Mouse (Mus musculus) MEL (cell line): ENCODE measurements around the gene Fgd2. TPM values are rescaled to one million over a fixed set of nuclear protein-coding genes. Genes with fewer than 3 reads are reported as not detected.
A peak's percentile ranks its signal among the peaks of the same experiment; 100 is the strongest.

Experiments used
- DNase-seq: peaks from one replicate; pipeline ENCODE4 v3.0.0; 2011; ENCODE audit warnings: low read depth, low spot score
- H3K27ac ChIP-seq: 2 replicates; pipeline ENCODE4 v1.5.1; 2012; ENCODE audit warnings: low read depth, mild to moderate bottlenecking, control low read depth, low read length, moderate library complexity; ENCODE audit not compliant: control insufficient read depth
- H3K27me3 ChIP-seq, 2 experiments: fragments of 150-350 bp in 1 of 2; sonication (generic) in 1 of 2; 2 replicates each; pipeline ENCODE4 v1.6.1; 2012; ENCODE audit warnings: low read length in 2 of 2, mild to moderate bottlenecking in 2 of 2, improper control_type of control experiment in 1 of 2, moderate library complexity in 1 of 2; ENCODE audit not compliant: insufficient read depth in 2 of 2, control insufficient read depth in 1 of 2
- H3K36me3 ChIP-seq, 2 experiments: 2 replicates each; pipeline ENCODE4 v1.6.1; 2012 to 2014; ENCODE audit warnings: low read length in 2 of 2, improper control_type of control experiment in 1 of 2, inconsistent platforms in 1 of 2, mild to moderate bottlenecking in 1 of 2; ENCODE audit not compliant: insufficient read depth in 2 of 2, control insufficient read depth in 1 of 2
- H3K4me1 ChIP-seq, 2 experiments: fragments of 150-350 bp in 1 of 2; sonication (generic) in 1 of 2; 2 replicates each; pipeline ENCODE4 v1.6.1; 2012; ENCODE audit warnings: low read length in 2 of 2, improper control_type of control experiment in 1 of 2, mild to moderate bottlenecking in 1 of 2; ENCODE audit not compliant: insufficient read depth in 2 of 2, control insufficient read depth in 1 of 2
- H3K4me3 ChIP-seq, 2 experiments: fragments of 150-350 bp in 1 of 2; sonication (generic) in 1 of 2; 2 replicates each; pipeline ENCODE4 v1.5.1; 2012; ENCODE audit warnings: low read depth in 2 of 2, low read length in 2 of 2, mild to moderate bottlenecking in 2 of 2, moderate library complexity in 2 of 2, control low read depth in 1 of 2, improper control_type of control experiment in 1 of 2; ENCODE audit not compliant: control insufficient read depth in 1 of 2, insufficient read depth in 1 of 2
- H3K79me2 ChIP-seq: 2 replicates; pipeline ENCODE4 v1.6.1; 2012; ENCODE audit warnings: mild to moderate bottlenecking, low read length, moderate library complexity; ENCODE audit not compliant: control insufficient read depth, poor library complexity, insufficient read depth
- H3K9ac ChIP-seq: 2 replicates; pipeline ENCODE4 v1.6.1; 2012; ENCODE audit warnings: low read depth, mild to moderate bottlenecking, control low read depth, low read length, moderate library complexity; ENCODE audit not compliant: control insufficient read depth, poor library complexity, severe bottlenecking
- H3K9me3 ChIP-seq: fragments of 150-350 bp; sonication (generic); replicated peaks from 2 replicates; pipeline ENCODE4 v1.6.1; 2012; ENCODE audit warnings: mild to moderate bottlenecking, low read length, improper control_type of control experiment, moderate library complexity; ENCODE audit not compliant: insufficient read depth
- BHLHE40 ChIP-seq: IDR thresholded peaks from 2 replicates; pipeline ENCODE4 v1.6.1; 2012; ENCODE audit warnings: low read depth, mild to moderate bottlenecking, inconsistent platforms, low read length, improper control_type of control experiment, borderline replicate concordance
- CHD2 ChIP-seq: IDR thresholded peaks from 2 replicates; pipeline ENCODE4 v1.6.1; 2011; ENCODE audit warnings: low read length, improper control_type of control experiment
- CTCF ChIP-seq, 3 experiments: IDR thresholded peaks in 2 of 3; conservative IDR thresholded peaks in 1 of 3; 2 replicates each; pipeline ENCODE4 v1.5.1; 2011 to 2012; ENCODE audit warnings: low read length in 3 of 3, low read depth in 2 of 3, mild to moderate bottlenecking in 2 of 3, improper control_type of control experiment in 1 of 3, inconsistent platforms in 1 of 3, mixed read lengths in 1 of 3, moderate library complexity in 1 of 3; ENCODE audit not compliant: control insufficient read depth in 1 of 3, insufficient read depth in 1 of 3, poor library complexity in 1 of 3, severe bottlenecking in 1 of 3
- E2F4 ChIP-seq: IDR thresholded peaks from 2 replicates; pipeline ENCODE4 v1.6.1; 2011; ENCODE audit warnings: low read depth, low read length, improper control_type of control experiment, borderline replicate concordance
- EP300 ChIP-seq, 2 experiments: IDR thresholded peaks; 2 replicates each; pipeline ENCODE4 v1.6.1; 2011; ENCODE audit warnings: improper control_type of control experiment in 2 of 2, low read length in 2 of 2, low read depth in 1 of 2, mild to moderate bottlenecking in 1 of 2
- ETS1 ChIP-seq: IDR thresholded peaks from 2 replicates; pipeline ENCODE4 v1.6.1; 2012; ENCODE audit warnings: low read depth, mild to moderate bottlenecking, inconsistent platforms, low read length, improper control_type of control experiment, moderate library complexity
- GATA1 ChIP-seq: IDR thresholded peaks from 2 replicates; pipeline ENCODE4 v1.6.1; 2011; ENCODE audit warnings: low read depth, low read length, improper control_type of control experiment
- HCFC1 ChIP-seq: IDR thresholded peaks from 2 replicates; pipeline ENCODE4 v1.6.1; 2012; ENCODE audit warnings: low read depth, mild to moderate bottlenecking, inconsistent platforms, low read length, improper control_type of control experiment, moderate library complexity
- KAT2A ChIP-seq: conservative IDR thresholded peaks from 2 replicates; pipeline ENCODE4 v1.6.1; 2012; ENCODE audit warnings: low read depth, low read length, improper control_type of control experiment, inconsistent platforms
- MAFK ChIP-seq: IDR thresholded peaks from 2 replicates; pipeline ENCODE4 v1.6.1; 2011; ENCODE audit warnings: low read depth, mild to moderate bottlenecking, low read length, improper control_type of control experiment, borderline replicate concordance
- MAZ ChIP-seq: IDR thresholded peaks from 2 replicates; pipeline ENCODE4 v1.6.1; 2012; ENCODE audit warnings: low read depth, mild to moderate bottlenecking, inconsistent platforms, low read length, improper control_type of control experiment
- MXI1 ChIP-seq: IDR thresholded peaks from 2 replicates; pipeline ENCODE4 v1.6.1; 2011; ENCODE audit warnings: mild to moderate bottlenecking, low read depth, low read length, improper control_type of control experiment
- MYC ChIP-seq: IDR thresholded peaks from 2 replicates; pipeline ENCODE4 v1.6.1; 2011; ENCODE audit warnings: low read depth, mild to moderate bottlenecking, low read length, improper control_type of control experiment, moderate library complexity
- NRF1 ChIP-seq: IDR thresholded peaks from 2 replicates; pipeline ENCODE4 v1.6.1; 2014; ENCODE audit warnings: low read depth, mild to moderate bottlenecking, inconsistent platforms, low read length, improper control_type of control experiment, moderate library complexity; ENCODE audit not compliant: poor library complexity, insufficient read depth, severe bottlenecking
- POLR2A ChIP-seq, 2 experiments: IDR thresholded peaks; 2 replicates each; pipeline ENCODE4 v1.6.1; 2011 to 2012; ENCODE audit warnings: low read length in 2 of 2, mild to moderate bottlenecking in 2 of 2, control low read depth in 1 of 2, improper control_type of control experiment in 1 of 2, low read depth in 1 of 2, moderate library complexity in 1 of 2; ENCODE audit not compliant: control insufficient read depth in 1 of 2, insufficient read depth in 1 of 2, poor library complexity in 1 of 2
- POLR2AphosphoS2 ChIP-seq: IDR thresholded peaks from 2 replicates; pipeline ENCODE4 v1.6.1; 2011; ENCODE audit warnings: low read length, improper control_type of control experiment
- RAD21 ChIP-seq: IDR thresholded peaks from 2 replicates; pipeline ENCODE4 v1.6.1; 2011; ENCODE audit warnings: mild to moderate bottlenecking, low read depth, low read length, improper control_type of control experiment
- RCOR1 ChIP-seq: IDR thresholded peaks from 2 replicates; pipeline ENCODE4 v1.6.1; 2012; ENCODE audit warnings: low read depth, mild to moderate bottlenecking, inconsistent platforms, low read length, improper control_type of control experiment
- SMC3 ChIP-seq: IDR thresholded peaks from 2 replicates; pipeline ENCODE4 v1.6.1; 2011; ENCODE audit warnings: low read depth, low read length, improper control_type of control experiment
- TAL1 ChIP-seq: IDR thresholded peaks from 2 replicates; pipeline ENCODE4 v1.6.1; 2012; ENCODE audit warnings: mild to moderate bottlenecking, inconsistent platforms, low read length, moderate library complexity, mixed read lengths
- TCF12 ChIP-seq: IDR thresholded peaks from 2 replicates; pipeline ENCODE4 v1.6.1; 2014; ENCODE audit warnings: low read depth, mild to moderate bottlenecking, inconsistent platforms, low read length, improper control_type of control experiment, moderate library complexity
- UBTF ChIP-seq: IDR thresholded peaks from 2 replicates; pipeline ENCODE4 v1.6.1; 2012; ENCODE audit warnings: low read depth, mild to moderate bottlenecking, inconsistent platforms, low read length, improper control_type of control experiment, moderate library complexity, borderline replicate concordance; ENCODE audit not compliant: insufficient read depth
- USF1 ChIP-seq: IDR thresholded peaks from 2 replicates; pipeline ENCODE4 v1.6.1; 2014; ENCODE audit warnings: low read depth, mild to moderate bottlenecking, inconsistent platforms, low read length, improper control_type of control experiment, moderate library complexity
- USF2 ChIP-seq, 2 experiments: IDR thresholded peaks; 2 replicates each; pipeline ENCODE4 v1.6.1; 2011 to 2012; ENCODE audit warnings: improper control_type of control experiment in 2 of 2, low read length in 2 of 2, borderline replicate concordance in 1 of 2, inconsistent platforms in 1 of 2, low read depth in 1 of 2, mild to moderate bottlenecking in 1 of 2; ENCODE audit not compliant: insufficient read depth in 1 of 2
- ZKSCAN1 ChIP-seq: IDR thresholded peaks from 2 replicates; pipeline ENCODE4 v1.6.1; 2012; ENCODE audit warnings: low read depth, mild to moderate bottlenecking, inconsistent platforms, low read length, improper control_type of control experiment, moderate library complexity
- polyA plus RNA-seq, 2 experiments: library from polyadenylated mRNA; stranded (reverse) in 1 of 2; unstranded in 1 of 2; fragments of >175 nt in 1 of 2; fragments of >200 nt in 1 of 2; gene quantifications; 2 replicates each; pipeline versions ENCODE4 v1.2.1 to v1.2.4; 2012; ENCODE audit warnings: low replicate concordance in 2 of 2, low read depth in 1 of 2; ENCODE audit not compliant: insufficient read length in 2 of 2, insufficient read depth in 1 of 2, missing spikeins in 1 of 2
- total RNA-seq: library from RNA; depleted of rRNA; stranded (reverse); fragments of 300-350 nt; gene quantifications from 2 replicates; pipeline ENCODE4 v1.2.3, GENCODE M21; 2012

Fgd2 gene
- total and polyA plus RNA-seq, 3 experiments = 0.23 to 0.39 TPM; not detected in 1

- H3K27ac ChIP-seq = no peak overlapping the region
- peak; percentile 30; the same call in 1 of the 2 replicates for TF ChIP-seq SMC3
- TF ChIP-seq TCF12 = no peak
- no peak for TF ChIP-seq CHD2
- TF ChIP-seq RAD21 = peak; percentile 21
- no peak for TF ChIP-seq POLR2A (IDR thresholded peaks at IDR 0.05; ENCODE audit: control insufficient read depth in 1 of 2, insufficient read depth in 1 of 2, low read depth in 1 of 2, low read length in 2 of 2, poor library complexity in 1 of 2)
- TF ChIP-seq USF2 (IDR thresholded peaks at IDR 0.05; ENCODE audit: borderline replicate concordance in 1 of 2, insufficient read depth in 1 of 2, low read depth in 1 of 2, low read length in 2 of 2) = no peak
- peak; percentile 35 to 46 (median 38); a peak in 5 of 6 replicates for TF ChIP-seq CTCF (IDR thresholded peaks at IDR 0.05 in 2 of 3, conservative IDR thresholded peaks at IDR 0.05 in 1 of 3; ENCODE audit: control insufficient read depth in 1 of 3, insufficient read depth in 1 of 3, low read depth in 2 of 3, low read length in 3 of 3, poor library complexity in 1 of 3, severe bottlenecking in 1 of 3)
- TF ChIP-seq MXI1 = no peak
- no peaks in the 10 kb centered on the region for H3K9me3 ChIP-seq
- H3K4me3 ChIP-seq = no peak overlapping the region
- peaks cover 18 to 22% of the 10 kb centered on the region in 2 experiments for H3K4me1 ChIP-seq
- no peak overlapping the region for H3K9ac ChIP-seq
- H3K27me3 ChIP-seq = no peaks in the 10 kb centered on the region
- DNase-seq = peak; percentile 33
- peaks cover 0 to 20% of the 10 kb centered on the region in 2 experiments; a peak in 2 of 4 replicates for H3K36me3 ChIP-seq
- H3K79me2 ChIP-seq = no peaks in the 10 kb centered on the region
Observed at GRCm38 (mm10) chr17:29422337-29422736, 61.6 kb downstream of the Fgd2 start.

- peaks cover 18 to 24% of the 10 kb centered on the region in 2 experiments for H3K4me1 ChIP-seq
Observed at GRCm38 (mm10) chr17:29422912-29423504, 62.3 kb downstream of the Fgd2 start.

More at GRCm38 (mm10) chr17:29422912-29423504, 62.3 kb downstream of the Fgd2 start:
- Histone ChIP-seq H3K9ac (no peak overlapping the region), H3K4me3 (no peak overlapping the region), H3K36me3 (peaks cover 0 to 20% of the 10 kb centered on the region in 2 experiments; a peak in 2 of 4 replicates), H3K27ac (no peak overlapping the region), H3K27me3 (no peaks in the 10 kb centered on the region), H3K79me2 (no peaks in the 10 kb centered on the region), H3K9me3 (no peaks in the 10 kb centered on the region)
- no peak for DNase-seq
- no peak for TF ChIP-seq POLR2AphosphoS2
- no peak for TF ChIP-seq MYC
- TF ChIP-seq NRF1 = no peak
- TF ChIP-seq HCFC1 = no peak
- no peak for TF ChIP-seq UBTF
- TF ChIP-seq MAFK = no peak
- TF ChIP-seq MXI1 = no peak
- TF ChIP-seq KAT2A = no peak
- no peak for TF ChIP-seq GATA1
- TF ChIP-seq ETS1 = no peak
- no peak for TF ChIP-seq EP300 (IDR thresholded peaks at IDR 0.05; ENCODE audit: low read depth in 1 of 2, low read length in 2 of 2)
- no peak for TF ChIP-seq MAZ
- no peak for TF ChIP-seq E2F4
- no peak for TF ChIP-seq ZKSCAN1
- TF ChIP-seq BHLHE40 = no peak
- no peak for TF ChIP-seq TAL1
- TF ChIP-seq USF1 = no peak
- TF ChIP-seq RCOR1 = no peak
- TF ChIP-seq RAD21 = no peak
